Mouse (Mus musculus): ENCODE measurements at regions not wholly inside any gene's neighbourhood (a gene's known extent, or its start where the extent isn't known, plus 50 kb on each side); places are given as distances from the start of the nearest gene placed in this dataset.
"Not testable (repeated sequence)": the region's sequence is repeated elsewhere in the genome, so short reads cannot be mapped to it uniquely, and the experiment has no call there.

- Histone ChIP-seq H3K27me3 (ENCODE audit: control insufficient read depth) (no peaks in the 10 kb centered on the region), H3K4me1 (ENCODE audit: control insufficient read depth) (no peaks in the 10 kb centered on the region), H3K4me3 (replicated peaks) (no peak overlapping the region), H3K36me3 (ENCODE audit: control insufficient read depth) (no peaks in the 10 kb centered on the region), H3K9me3 (ENCODE audit: control insufficient read depth, low read length) (peaks cover 9% of the 10 kb centered on the region)
- no peak for TF ChIP-seq GATA1 (IDR thresholded peaks at IDR 0.05; ENCODE audit: low read length)
- TF ChIP-seq TAL1 (IDR thresholded peaks at IDR 0.05; ENCODE audit: low read length) = no peak
Measured at GRCm38 (mm10) chr17:48698456-48698855, 233.7 kb upstream of the Lrfn2 start.

GRCm38 (mm10) chr17:48700591-48700990 lies 231.6 kb upstream of the Lrfn2 start:
- peaks cover 11% of the 10 kb centered on the region for H3K9me3 ChIP-seq (ENCODE audit: control insufficient read depth, low read length)
- no peaks in the 10 kb centered on the region for H3K36me3 ChIP-seq (ENCODE audit: control insufficient read depth)
- H3K4me3 ChIP-seq (replicated peaks) = no peak overlapping the region
- H3K27me3 ChIP-seq (ENCODE audit: control insufficient read depth) = no peaks in the 10 kb centered on the region
- H3K4me1 ChIP-seq (ENCODE audit: control insufficient read depth) = no peaks in the 10 kb centered on the region
- TF ChIP-seq GATA1 (IDR thresholded peaks at IDR 0.05; ENCODE audit: low read length) (no peak), TAL1 (IDR thresholded peaks at IDR 0.05; ENCODE audit: low read length) (no peak)

GRCm38 (mm10) chr17:48720506-48720905 lies 211.7 kb upstream of the Lrfn2 start:
- Histone ChIP-seq H3K4me3 (replicated peaks) (no peak overlapping the region), H3K4me1 (ENCODE audit: control insufficient read depth) (no peaks in the 10 kb centered on the region), H3K9me3 (ENCODE audit: control insufficient read depth, low read length) (no peaks in the 10 kb centered on the region; the same call in none of the 2 replicates), H3K27me3 (ENCODE audit: control insufficient read depth) (no peaks in the 10 kb centered on the region), H3K36me3 (ENCODE audit: control insufficient read depth) (no peaks in the 10 kb centered on the region)
- TF ChIP-seq TAL1 (IDR thresholded peaks at IDR 0.05; ENCODE audit: low read length) (no peak), GATA1 (IDR thresholded peaks at IDR 0.05; ENCODE audit: low read length) (no peak)

GRCm38 (mm10) chr17:48723286-48723685 lies 208.9 kb upstream of the Lrfn2 start:
- H3K9me3 ChIP-seq (ENCODE audit: control insufficient read depth, low read length) = peaks cover 5% of the 10 kb centered on the region
- TF ChIP-seq TAL1 (IDR thresholded peaks at IDR 0.05; ENCODE audit: low read length) = no peak
- no peak for TF ChIP-seq GATA1 (IDR thresholded peaks at IDR 0.05; ENCODE audit: low read length)

GRCm38 (mm10) chr17:48724513-48725112 lies 207.6 kb upstream of the Lrfn2 start:
- Histone ChIP-seq H3K9me3 (ENCODE audit: control insufficient read depth, low read length) (peaks cover 12% of the 10 kb centered on the region), H3K36me3 (ENCODE audit: control insufficient read depth) (no peaks in the 10 kb centered on the region), H3K4me1 (ENCODE audit: control insufficient read depth) (no peaks in the 10 kb centered on the region), H3K27me3 (ENCODE audit: control insufficient read depth) (no peaks in the 10 kb centered on the region), H3K4me3 (replicated peaks) (no peak overlapping the region)
- TF ChIP-seq GATA1 (IDR thresholded peaks at IDR 0.05; ENCODE audit: low read length) = no peak
- TF ChIP-seq TAL1 (IDR thresholded peaks at IDR 0.05; ENCODE audit: low read length) = no peak

More at GRCm38 (mm10) chr17:48723286-48723685, 208.9 kb upstream of the Lrfn2 start:
- Histone ChIP-seq H3K4me3 (replicated peaks) (no peak overlapping the region), H3K36me3 (ENCODE audit: control insufficient read depth) (no peaks in the 10 kb centered on the region), H3K4me1 (ENCODE audit: control insufficient read depth) (no peaks in the 10 kb centered on the region), H3K27me3 (ENCODE audit: control insufficient read depth) (no peaks in the 10 kb centered on the region)

GRCm38 (mm10) chr17:48726460-48726859 lies 205.7 kb upstream of the Lrfn2 start:
- H3K9me3 ChIP-seq (ENCODE audit: control insufficient read depth, low read length) = peaks cover 18% of the 10 kb centered on the region

GRCm38 (mm10) chr17:48733801-48734200 lies 198.4 kb upstream of the Lrfn2 start:
- H3K9me3 ChIP-seq (ENCODE audit: control insufficient read depth, low read length) = peaks cover 41% of the 10 kb centered on the region
- H3K27me3 ChIP-seq (ENCODE audit: control insufficient read depth) = no peaks in the 10 kb centered on the region
- no peak for TF ChIP-seq TAL1 (IDR thresholded peaks at IDR 0.05; ENCODE audit: low read length)
- TF ChIP-seq GATA1 (IDR thresholded peaks at IDR 0.05; ENCODE audit: low read length) = no peak
- no peak overlapping the region for H3K4me3 ChIP-seq (replicated peaks)
- H3K36me3 ChIP-seq (ENCODE audit: control insufficient read depth) = no peaks in the 10 kb centered on the region
- H3K4me1 ChIP-seq (ENCODE audit: control insufficient read depth) = no peaks in the 10 kb centered on the region

More at GRCm38 (mm10) chr17:48726460-48726859, 205.7 kb upstream of the Lrfn2 start:
- Histone ChIP-seq H3K4me3 (replicated peaks) (no peak overlapping the region), H3K27me3 (ENCODE audit: control insufficient read depth) (no peaks in the 10 kb centered on the region), H3K36me3 (ENCODE audit: control insufficient read depth) (no peaks in the 10 kb centered on the region), H3K4me1 (ENCODE audit: control insufficient read depth) (no peaks in the 10 kb centered on the region)
- TF ChIP-seq TAL1 (IDR thresholded peaks at IDR 0.05; ENCODE audit: low read length) (no peak), GATA1 (IDR thresholded peaks at IDR 0.05; ENCODE audit: low read length) (no peak)

GRCm38 (mm10) chr17:48737181-48737580 lies 195.0 kb upstream of the Lrfn2 start:
- not testable (repeated sequence) for H3K36me3 ChIP-seq (ENCODE audit: control insufficient read depth); H3K4me1 ChIP-seq (ENCODE audit: control insufficient read depth); H3K4me3 ChIP-seq (replicated peaks); H3K27me3 ChIP-seq (ENCODE audit: control insufficient read depth)
- H3K9me3 ChIP-seq (ENCODE audit: control insufficient read depth, low read length) = peaks cover 43% of the 10 kb centered on the region

- H3K36me3 ChIP-seq (ENCODE audit: control insufficient read depth) = no peaks in the 10 kb centered on the region
- no peaks in the 10 kb centered on the region for H3K27me3 ChIP-seq (ENCODE audit: control insufficient read depth)
- no peak overlapping the region for H3K4me3 ChIP-seq (replicated peaks)
- TF ChIP-seq GATA1 (IDR thresholded peaks at IDR 0.05; ENCODE audit: low read length) = no peak
- TF ChIP-seq TAL1 (IDR thresholded peaks at IDR 0.05; ENCODE audit: low read length) = no peak
- H3K9me3 ChIP-seq (ENCODE audit: control insufficient read depth, low read length) = peaks cover 47% of the 10 kb centered on the region
- no peaks in the 10 kb centered on the region for H3K4me1 ChIP-seq (ENCODE audit: control insufficient read depth)
Measured at GRCm38 (mm10) chr17:48738708-48739107, 193.5 kb upstream of the Lrfn2 start.

Data from erythroblast, embryonic 14.5 days (primary cell).